Mouse (Mus musculus) lung, adult 2 months (tissue): ENCODE data around the gene Adamts12.

Source experiments
- CTCF ChIP-seq: fragments of 200-500 bp; IDR thresholded peaks from 2 replicates; pipeline ENCODE4 v1.5.1; 2011; ENCODE audit warnings: mild to moderate bottlenecking, low read length, control low read depth; ENCODE audit not compliant: insufficient read depth
- POLR2A ChIP-seq: fragments of 200-500 bp; IDR thresholded peaks from 2 replicates; pipeline ENCODE4 v1.6.1; 2011; ENCODE audit warnings: low read depth, mild to moderate bottlenecking, control low read depth, low read length, borderline replicate concordance; ENCODE audit errors: extremely low read depth

GRCm38 (mm10) chr15:11186711-11187110, 122.1 kb downstream of the Adamts12 start:
- TF ChIP-seq POLR2A (no peak), CTCF (no peak)
